Mouse (Mus musculus): ENCODE data around the gene Ptprd. TPM values are rescaled to one million over a fixed set of nuclear protein-coding genes. Genes with fewer than 3 reads are reported as not detected.

The Ptprd gene
- total and polyA plus RNA-seq, 2 experiments from 2014 or later = 5.6 to 23.3 TPM

DNA sequence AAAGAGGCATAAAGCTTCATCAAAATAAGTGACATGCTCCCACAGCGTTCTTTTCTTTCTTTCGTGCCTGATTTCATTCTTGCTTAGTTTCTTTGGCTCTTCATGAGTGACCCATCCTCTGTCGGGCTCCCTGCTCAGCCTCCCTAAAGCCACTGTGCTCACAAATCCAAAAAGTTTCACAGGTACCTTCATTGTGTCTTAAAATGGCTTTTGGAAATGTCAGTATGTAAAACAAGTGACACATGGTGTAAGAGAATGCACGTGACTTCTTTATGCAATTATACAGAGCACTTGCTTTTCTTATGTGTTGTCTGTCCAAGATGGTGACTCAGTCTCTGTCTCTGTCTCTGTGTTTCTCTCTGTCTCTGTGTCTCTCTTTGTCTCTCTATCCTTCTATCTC, 1.2 kb upstream of the Ptprd start:
- no peak for ATAC-seq (ENCODE audit: insufficient read depth, low read depth)
- Histone ChIP-seq H3K27me3 (ENCODE audit: control insufficient read depth, insufficient read depth, low read length) (peaks cover 28% of the 10 kb centered on the region), H3K27ac (ENCODE audit: low read depth) (no peak overlapping the region), H3K9me3 (replicated peaks; ENCODE audit: control insufficient read depth, low read length) (no peaks in the 10 kb centered on the region), H3K4me2 (ENCODE audit: low read depth, low read length) (no peak overlapping the region), H3K36me3 (replicated peaks; ENCODE audit: control insufficient read depth, insufficient read depth, low read length) (no peaks in the 10 kb centered on the region), H3K9ac (replicated peaks; ENCODE audit: low read depth, low read length) (no peak overlapping the region), H3K4me3 (ENCODE audit: low read depth, low read length) (no peak overlapping the region), H3K4me1 (ENCODE audit: control insufficient read depth, insufficient read depth) (0 out of 2 replicates have a peak, but pooled peaks cover 3% of the 10 kb centered on the region)
- DNase-seq (ENCODE audit: low spot score) = no peak
- TF ChIP-seq CTCF (IDR thresholded peaks at IDR 0.05; ENCODE audit: low read depth) = no peak
- no peak for TF ChIP-seq EP300 (IDR thresholded peaks at IDR 0.05; ENCODE audit: low read depth)
- WGBS = 73% methylated on average over 4 of the region's 4 CpGs

DNA sequence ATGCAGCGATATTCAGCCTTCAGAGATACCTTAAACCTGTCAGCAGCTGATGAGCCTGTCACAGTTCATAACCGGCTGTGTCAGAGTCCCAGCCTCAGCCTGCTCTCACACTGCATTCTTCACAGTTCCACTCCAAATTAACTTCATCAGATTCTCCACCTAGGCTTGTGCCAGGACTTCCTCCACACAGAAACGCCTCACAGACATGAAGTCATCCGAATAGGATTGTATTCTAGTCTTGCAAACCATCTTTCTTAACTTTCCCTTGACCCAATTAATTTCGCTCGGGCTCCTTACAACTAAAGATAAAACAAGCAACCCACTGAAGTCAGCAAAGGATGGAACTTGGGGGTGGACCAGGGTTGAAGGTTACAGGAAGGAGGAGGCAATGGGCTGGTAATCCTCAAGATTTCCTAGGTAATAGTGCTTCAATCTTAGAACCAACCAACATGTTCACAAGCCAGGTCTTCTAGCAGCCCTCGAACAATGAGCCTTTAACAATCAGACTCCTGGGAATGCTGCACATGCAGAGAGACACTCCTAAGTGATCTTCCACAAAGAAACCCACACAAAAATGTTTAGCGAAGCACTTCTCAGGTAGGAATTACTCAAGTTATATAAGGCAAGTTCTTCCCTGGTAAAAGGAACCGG, 758 bp downstream of the Ptprd start:
- Histone ChIP-seq H3K9ac (replicated peaks; ENCODE audit: low read depth, low read length) (no peak overlapping the region), H3K4me3 (ENCODE audit: low read depth, low read length) (peak overlapping the region; percentile 57), H3K27me3 (ENCODE audit: control insufficient read depth, insufficient read depth, low read length) (peaks cover 28% of the 10 kb centered on the region), H3K36me3 (replicated peaks; ENCODE audit: control insufficient read depth, insufficient read depth, low read length) (no peaks in the 10 kb centered on the region), H3K4me2 (ENCODE audit: low read depth, low read length) (peak overlapping the region; percentile 93), H3K9me3 (replicated peaks; ENCODE audit: control insufficient read depth, low read length) (no peaks in the 10 kb centered on the region), H3K27ac (ENCODE audit: low read depth) (no peak overlapping the region), H3K4me1 (ENCODE audit: control insufficient read depth, insufficient read depth) (0 out of 2 replicates have a peak, but pooled peaks cover 3% of the 10 kb centered on the region)
- TF ChIP-seq EP300 (IDR thresholded peaks at IDR 0.05; ENCODE audit: low read depth) = no peak
- TF ChIP-seq CTCF (IDR thresholded peaks at IDR 0.05; ENCODE audit: low read depth) = no peak
- DNase-seq (ENCODE audit: low spot score) (no peak), ATAC-seq (ENCODE audit: insufficient read depth, low read depth) (no peak; the same call in 1 of the 2 replicates)
- 29% methylated on average over 9 of the region's 9 CpGs for WGBS

DNA sequence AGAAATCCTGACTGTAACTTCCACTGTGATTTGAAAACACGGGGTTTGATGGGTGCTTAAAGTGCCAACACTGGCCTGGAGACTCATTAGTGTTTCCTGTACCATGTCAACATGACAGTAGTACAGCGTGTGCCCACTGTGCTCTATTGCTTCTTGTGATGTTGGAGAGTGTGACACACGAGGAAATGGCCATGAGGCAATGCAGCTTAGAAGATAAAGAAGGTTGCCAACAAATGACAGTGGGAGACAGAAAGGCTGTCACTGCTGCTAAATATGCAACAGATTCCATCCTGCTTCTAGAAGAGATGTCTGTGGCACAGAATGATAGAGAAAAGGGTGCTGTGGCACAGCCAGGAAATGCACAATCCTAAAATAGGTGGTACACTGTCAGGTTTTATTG, 6.7 kb downstream of the Ptprd start:
- DNase-seq (ENCODE audit: low spot score) (no peak), ATAC-seq (ENCODE audit: insufficient read depth, low read depth) (no peak)
- no peak overlapping the region for H3K4me3 ChIP-seq (ENCODE audit: low read depth, low read length)
- H3K9ac ChIP-seq (replicated peaks; ENCODE audit: low read depth, low read length) = no peak overlapping the region
- H3K4me1 ChIP-seq (ENCODE audit: control insufficient read depth, insufficient read depth) = no peaks in the 10 kb centered on the region
- WGBS = 31% methylated on average over 3 of the region's 3 CpGs
- H3K9me3 ChIP-seq (replicated peaks; ENCODE audit: control insufficient read depth, low read length) = no peaks in the 10 kb centered on the region
- H3K27ac ChIP-seq (ENCODE audit: low read depth) = no peak overlapping the region
- H3K4me2 ChIP-seq (ENCODE audit: low read depth, low read length) = no peak overlapping the region
- TF ChIP-seq CTCF (IDR thresholded peaks at IDR 0.05; ENCODE audit: low read depth) (no peak), EP300 (IDR thresholded peaks at IDR 0.05; ENCODE audit: low read depth) (no peak)
- no peaks in the 10 kb centered on the region for H3K36me3 ChIP-seq (replicated peaks; ENCODE audit: control insufficient read depth, insufficient read depth, low read length)
- no peaks in the 10 kb centered on the region for H3K27me3 ChIP-seq (ENCODE audit: control insufficient read depth, insufficient read depth, low read length)

DNA sequence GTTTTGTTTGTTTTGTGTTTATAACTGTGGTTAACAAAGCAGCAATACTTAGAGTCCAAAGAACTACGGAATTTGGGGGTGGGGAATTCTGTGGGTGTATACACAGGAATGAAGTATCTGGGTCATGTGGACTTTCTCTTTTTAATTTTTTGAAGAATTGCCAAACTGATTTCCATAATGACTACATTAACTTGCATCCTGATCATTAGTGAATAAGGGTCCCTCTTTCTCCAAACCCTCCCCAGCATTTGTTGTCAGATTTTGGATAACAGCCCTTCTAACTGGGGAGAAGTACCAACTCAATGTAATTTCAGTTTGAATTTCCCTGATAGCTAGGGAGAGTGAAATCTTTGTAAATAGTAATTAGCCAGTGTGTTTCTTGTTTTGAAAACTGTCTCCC, 43.3 kb downstream of the Ptprd start:
- WGBS = 76% methylated on average over 1 of the region's 1 CpGs
- Histone ChIP-seq H3K36me3 (replicated peaks; ENCODE audit: control insufficient read depth, insufficient read depth, low read length) (no peaks in the 10 kb centered on the region), H3K9me3 (replicated peaks; ENCODE audit: control insufficient read depth, low read length) (no peaks in the 10 kb centered on the region), H3K4me1 (ENCODE audit: control insufficient read depth, insufficient read depth) (no peaks in the 10 kb centered on the region), H3K27me3 (ENCODE audit: control insufficient read depth, insufficient read depth, low read length) (no peaks in the 10 kb centered on the region), H3K27ac (ENCODE audit: low read depth) (no peak overlapping the region), H3K9ac (replicated peaks; ENCODE audit: low read depth, low read length) (no peak overlapping the region), H3K4me3 (ENCODE audit: low read depth, low read length) (no peak overlapping the region), H3K4me2 (ENCODE audit: low read depth, low read length) (no peak overlapping the region)
- ATAC-seq (ENCODE audit: insufficient read depth, low read depth) (no peak), DNase-seq (ENCODE audit: low spot score) (no peak)
- TF ChIP-seq EP300 (IDR thresholded peaks at IDR 0.05; ENCODE audit: low read depth) (no peak), CTCF (IDR thresholded peaks at IDR 0.05; ENCODE audit: low read depth) (no peak)

DNA sequence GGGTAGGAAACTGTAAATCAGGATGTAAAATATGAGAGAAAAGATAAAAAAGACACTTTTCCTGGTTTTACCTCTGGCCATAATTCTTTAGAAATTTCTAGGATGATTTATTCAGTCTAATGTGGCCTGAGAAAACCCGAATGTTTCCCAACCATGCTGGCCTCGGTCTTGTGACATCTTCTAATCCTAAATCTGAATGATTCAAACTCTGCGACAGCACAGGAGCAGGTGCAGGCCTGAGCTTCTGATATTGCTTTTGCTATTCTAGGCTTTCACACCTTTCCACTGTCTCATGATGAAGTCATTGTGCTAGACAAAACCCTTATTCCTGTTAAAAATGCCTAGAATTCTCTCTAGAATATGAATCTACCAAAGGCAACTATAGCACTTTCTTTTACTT, 51.3 kb downstream of the Ptprd start:
- TF ChIP-seq CTCF (IDR thresholded peaks at IDR 0.05; ENCODE audit: low read depth) = no peak
- no peak for TF ChIP-seq EP300 (IDR thresholded peaks at IDR 0.05; ENCODE audit: low read depth)
- WGBS = 82% methylated on average over 3 of the region's 3 CpGs
- Histone ChIP-seq H3K4me1 (ENCODE audit: control insufficient read depth, insufficient read depth) (no peaks in the 10 kb centered on the region), H3K27me3 (ENCODE audit: control insufficient read depth, insufficient read depth, low read length) (no peaks in the 10 kb centered on the region), H3K36me3 (replicated peaks; ENCODE audit: control insufficient read depth, insufficient read depth, low read length) (no peaks in the 10 kb centered on the region), H3K27ac (ENCODE audit: low read depth) (no peak overlapping the region), H3K9me3 (replicated peaks; ENCODE audit: control insufficient read depth, low read length) (no peaks in the 10 kb centered on the region), H3K4me3 (ENCODE audit: low read depth, low read length) (no peak overlapping the region), H3K9ac (replicated peaks; ENCODE audit: low read depth, low read length) (no peak overlapping the region), H3K4me2 (ENCODE audit: low read depth, low read length) (no peak overlapping the region)
- DNase-seq (ENCODE audit: low spot score) (no peak), ATAC-seq (ENCODE audit: insufficient read depth, low read depth) (no peak)

DNA sequence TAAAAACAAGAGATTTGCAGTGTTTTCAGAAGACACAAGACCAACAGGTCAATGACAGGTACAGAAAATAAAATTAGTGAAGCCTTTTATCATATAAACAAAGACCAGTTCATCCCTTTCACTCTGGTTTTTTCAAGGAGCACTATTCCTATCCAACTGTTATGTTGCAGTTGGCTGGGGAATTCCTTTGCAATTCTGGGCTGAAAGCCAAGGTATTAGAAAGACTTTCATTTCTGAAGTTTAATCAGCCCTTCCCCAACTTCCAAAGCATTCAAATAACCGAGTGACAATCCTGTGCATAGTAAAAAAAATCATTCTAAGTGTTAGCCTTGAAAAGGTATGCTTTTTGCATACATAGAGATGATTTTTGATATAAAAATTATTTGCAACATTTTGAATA, 61.2 kb downstream of the Ptprd start:
- ATAC-seq (ENCODE audit: insufficient read depth, low read depth) = no peak
- no peaks in the 10 kb centered on the region for H3K4me1 ChIP-seq (ENCODE audit: control insufficient read depth, insufficient read depth)
- H3K36me3 ChIP-seq (replicated peaks; ENCODE audit: control insufficient read depth, insufficient read depth, low read length) = no peaks in the 10 kb centered on the region
- WGBS = 4% methylated on average over 1 of the region's 1 CpGs
- TF ChIP-seq EP300 (IDR thresholded peaks at IDR 0.05; ENCODE audit: low read depth) = no peak
- TF ChIP-seq CTCF (IDR thresholded peaks at IDR 0.05; ENCODE audit: low read depth) = no peak
- no peak overlapping the region for H3K4me2 ChIP-seq (ENCODE audit: low read depth, low read length)
- no peak overlapping the region for H3K4me3 ChIP-seq (ENCODE audit: low read depth, low read length)
- peak; percentile 20 for DNase-seq (ENCODE audit: low spot score)
- no peaks in the 10 kb centered on the region for H3K27me3 ChIP-seq (ENCODE audit: control insufficient read depth, insufficient read depth, low read length)
- H3K27ac ChIP-seq (ENCODE audit: low read depth) = no peak overlapping the region
- H3K9ac ChIP-seq (replicated peaks; ENCODE audit: low read depth, low read length) = no peak overlapping the region
- no peaks in the 10 kb centered on the region for H3K9me3 ChIP-seq (replicated peaks; ENCODE audit: control insufficient read depth, low read length)
